Comparison of ENCODE assay signal across 10 mouse cellular contexts in the genomic region with DNA sequence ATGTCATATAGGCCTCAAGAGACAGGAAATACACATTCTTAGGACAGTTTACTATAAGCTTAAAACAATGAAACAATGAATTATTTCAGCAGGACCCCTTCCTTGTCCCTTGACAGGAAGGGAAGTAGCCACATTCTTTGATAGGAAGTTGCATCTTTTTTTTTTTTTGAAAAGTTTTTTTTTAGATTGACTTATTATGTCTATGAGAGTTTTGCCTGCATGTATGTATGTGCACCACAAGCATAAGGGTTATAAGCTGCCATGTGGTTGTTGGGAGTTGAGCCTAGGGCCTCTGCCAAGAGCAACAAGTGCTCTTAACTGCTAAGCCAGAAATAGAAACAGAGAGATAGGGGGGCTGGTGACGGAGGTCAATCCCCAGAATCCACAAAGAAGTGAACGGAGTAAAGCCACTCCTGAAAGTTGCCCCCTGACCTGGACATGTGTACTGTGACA. TPM values are rescaled to one million over a fixed set of nuclear protein-coding genes. Genes with fewer than 3 reads are reported as not detected.
DNase-seq lines count a peak whose midpoint lies in the region; ATAC-seq and TF ChIP-seq lines count a peak whose summit lies in the region.
"Had no signal": no experiment of that assay in that cellular context is flagged by ENCODE, and none has a peak within 500 bp of the region (broad histone marks: within the 10 kb centered on the region; RNA-seq: fewer than 3 reads in every experiment).

No protein-coding gene starts in this region.

- ATAC-seq in embryonic facial prominence, embryonic 14.5 days (ENCODE audit: low read depth): no peak
- peak; percentile 75 for ATAC-seq in heart, embryonic 16.5 days (replicated peaks; ENCODE audit: extremely low read depth, insufficient read depth, low FRiP score)
- no peak for ATAC-seq in activated CD4-positive, CD25-positive, alpha-beta regulatory T cell, adult 4 months

- no peak overlapping the region for H3K9ac ChIP-seq in embryonic facial prominence, embryonic 14.5 days (ENCODE audit: low read depth, low read length)
- peak overlapping the region; percentile 39; the same call in 1 of the 2 replicates for H3K9ac ChIP-seq in ES-E14 (ENCODE audit: insufficient read depth, low read depth, low read length, poor library complexity, severe bottlenecking)
- H3K9ac ChIP-seq in heart, embryonic 16.5 days (ENCODE audit: low read length): peak overlapping the region; percentile 56

- intact Hi-C loops in left cerebral cortex, adult 2 months (cut with DNase I): no loop called here
- intact Hi-C loops in left cerebral cortex, postnatal 25 days (cut with DNase I): no loop called here

- H3K4me3 ChIP-seq in embryonic facial prominence, embryonic 14.5 days (ENCODE audit: low read depth, low read length): no peak overlapping the region
- no peak overlapping the region for H3K4me3 ChIP-seq in embryonic facial prominence, embryonic 10.5 days
- no peak overlapping the region for H3K4me3 ChIP-seq in left cerebral cortex, adult 2 months
- no peak overlapping the region for H3K4me3 ChIP-seq in ES-E14 (ENCODE audit: insufficient read depth in 1 of 2, low read depth in 1 of 2, low read length in 2 of 2, poor library complexity in 1 of 2, severe bottlenecking in 1 of 2)
- H3K4me3 ChIP-seq in heart, embryonic 16.5 days (ENCODE audit: low read length): no peak overlapping the region

- H3K9me3 ChIP-seq in embryonic facial prominence, embryonic 14.5 days (ENCODE audit: control insufficient read depth, low read length): no peaks in the 10 kb centered on the region
- H3K9me3 ChIP-seq in embryonic facial prominence, embryonic 10.5 days: no peaks in the 10 kb centered on the region
- no peaks in the 10 kb centered on the region for H3K9me3 ChIP-seq in ES-E14 (ENCODE audit: control insufficient read depth, insufficient read depth, low read depth, low read length)
- H3K9me3 ChIP-seq in heart, embryonic 16.5 days (replicated peaks; ENCODE audit: control insufficient read depth, low read length): no peaks in the 10 kb centered on the region

- TF ChIP-seq CTCF in left cerebral cortex, adult 2 months (IDR thresholded peaks at IDR 0.05): no peak

- DNase-seq in embryonic facial prominence, embryonic 14.5 days (ENCODE audit: low spot score): no peak
- DNase-seq in embryonic facial prominence, embryonic 10.5 days (ENCODE audit: low spot score): no peak
- DNase-seq in left cerebral cortex, adult 2 months (ENCODE audit: extremely low spot score in 1 of 2, low spot score in 2 of 2): no peak
- DNase-seq in left cerebral cortex, postnatal 25 days (ENCODE audit: low spot score in 2 of 2): no peak
- DNase-seq in ES-E14 (ENCODE audit: low read depth, low spot score): no peak
- no peak for DNase-seq in embryo, embryonic 10 days (ENCODE audit: low spot score)
- DNase-seq: cerebellum, adult 11 months; layer of hippocampus, postnatal 36 days had no signal

- in situ Hi-C loops in ES-E14 (cut with MboI; ENCODE audit: low sequenced_read_pairs in 2 of 2, unreplicated experiment in 2 of 2): no loop called here

- H3K36me3 ChIP-seq in embryonic facial prominence, embryonic 14.5 days (ENCODE audit: control insufficient read depth, insufficient read depth, low read length): peaks cover 78% of the 10 kb centered on the region
- peaks cover 79% of the 10 kb centered on the region for H3K36me3 ChIP-seq in embryonic facial prominence, embryonic 10.5 days (replicated peaks)
- peaks cover 5% of the 10 kb centered on the region for H3K36me3 ChIP-seq in ES-E14 (ENCODE audit: control insufficient read depth, insufficient read depth, low read length, poor library complexity, severe bottlenecking)
- H3K36me3 ChIP-seq in heart, embryonic 16.5 days (ENCODE audit: control insufficient read depth, insufficient read depth): peaks cover 23% of the 10 kb centered on the region

- H3K27me3 ChIP-seq in embryonic facial prominence, embryonic 14.5 days (replicated peaks; ENCODE audit: control insufficient read depth, insufficient read depth, low read length): no peaks in the 10 kb centered on the region
- H3K27me3 ChIP-seq in embryonic facial prominence, embryonic 10.5 days (replicated peaks; ENCODE audit: low read depth, poor library complexity, severe bottlenecking): no peaks in the 10 kb centered on the region
- no peaks in the 10 kb centered on the region for H3K27me3 ChIP-seq in heart, embryonic 16.5 days (ENCODE audit: control insufficient read depth, insufficient read depth, low read length)

- no peak overlapping the region for H3K4me2 ChIP-seq in embryonic facial prominence, embryonic 14.5 days (ENCODE audit: low read depth, low read length)
- peak overlapping the region; percentile 38; the same call in 1 of the 2 replicates for H3K4me2 ChIP-seq in heart, embryonic 16.5 days (ENCODE audit: low read depth, low read length)

- no peaks in the 10 kb centered on the region for H3K4me1 ChIP-seq in embryonic facial prominence, embryonic 14.5 days (ENCODE audit: control insufficient read depth, insufficient read depth, low read length)
- no peaks in the 10 kb centered on the region for H3K4me1 ChIP-seq in embryonic facial prominence, embryonic 10.5 days
- H3K4me1 ChIP-seq in ES-E14 (ENCODE audit: control insufficient read depth in 2 of 2, insufficient read depth in 2 of 2, low read length in 2 of 2, poor library complexity in 1 of 2): peaks cover 23% of the 10 kb centered on the region in 2 experiments
- peaks cover 49% of the 10 kb centered on the region for H3K4me1 ChIP-seq in heart, embryonic 16.5 days (ENCODE audit: control insufficient read depth, insufficient read depth, low read length)

- WGBS in embryonic facial prominence, embryonic 14.5 days: 58% methylated on average over 2 of the region's 2 CpGs
- 76% methylated on average over 2 of the region's 2 CpGs for WGBS in embryonic facial prominence, embryonic 10.5 days
- 16% methylated on average over 2 of the region's 2 CpGs for WGBS in heart, embryonic 16.5 days

- H3K27ac ChIP-seq in embryonic facial prominence, embryonic 14.5 days (replicated peaks; ENCODE audit: low read depth, low read length): peak overlapping the region; percentile 34; the same call in 1 of the 2 replicates
- no peak overlapping the region for H3K27ac ChIP-seq in embryonic facial prominence, embryonic 10.5 days (replicated peaks)
- H3K27ac ChIP-seq in left cerebral cortex, adult 2 months: peak overlapping the region; percentile 65
- peak overlapping the region; percentile 95 for H3K27ac ChIP-seq in ES-E14 (ENCODE audit: insufficient read depth, low read depth, low read length, poor library complexity, severe bottlenecking)
- H3K27ac ChIP-seq in heart, embryonic 16.5 days (ENCODE audit: low read length): peak overlapping the region; percentile 99

TF ChIP-seq in ES-E14, 5 proteins besides CTCF, POLR2A, EP300 and RAD21:
- no peak for TF ChIP-seq CHD2 (IDR thresholded peaks at IDR 0.05; ENCODE audit: low read depth, low read length)
- TF ChIP-seq MAFK (IDR thresholded peaks at IDR 0.05; ENCODE audit: insufficient read depth, low read depth, low read length): no peak
- TF ChIP-seq ZC3H11A (IDR thresholded peaks at IDR 0.05; ENCODE audit: borderline replicate concordance, low read depth, low read length): no peak
- no peak for TF ChIP-seq ZNF384 (IDR thresholded peaks at IDR 0.05; ENCODE audit: low read depth, low read length)
- TF ChIP-seq HCFC1 (IDR thresholded peaks at IDR 0.05; ENCODE audit: borderline replicate concordance, insufficient read depth, low read length): no peak
TF ChIP-seq in ES-E14: peak in this region for 0.

RNA-seq across cellular contexts. Expression of gene Inpp5k, which starts 6.7 kb away (rescaled TPM):
- 23.7 and 29.2 TPM in 2 replicates for polyA plus RNA-seq in embryonic facial prominence, embryonic 14.5 days (2014; fragmentation: Nextera tagmentation; extraction: Ambion mirVana)
- 16.5 and 19.0 TPM in 2 replicates for polyA plus RNA-seq in embryonic facial prominence, embryonic 10.5 days (2016; fragmentation: Nextera tagmentation; extraction: Ambion mirVana)
- total RNA-seq in left cerebral cortex, adult 2 months (2021): 10 to 100 TPM; 41.0 to 42.7 TPM
- total RNA-seq in left cerebral cortex, postnatal 25 days (2021): 10 to 100 TPM; 38.5 to 41.3 TPM
- total RNA-seq in ES-E14 (2012; rRNA removed): 12.2 and 13.8 TPM in 2 replicates
- polyA plus RNA-seq in heart, embryonic 16.5 days (2015; fragmentation: Nextera tagmentation; extraction: Ambion mirVana): 29.1 and 31.1 TPM in 2 replicates
- 100 to 1,000 TPM; 109 to 120 TPM for polyA plus RNA-seq in activated CD4-positive, CD25-positive, alpha-beta regulatory T cell, adult 4 months (2017; shearing (Covaris generic))

RNA-seq across cellular contexts. Expression of gene Myo1c, which starts 26.2 kb away (rescaled TPM):
- polyA plus RNA-seq in embryonic facial prominence, embryonic 14.5 days (2014; fragmentation: Nextera tagmentation; extraction: Ambion mirVana): 45.5 and 49.7 TPM in 2 replicates
- polyA plus RNA-seq in embryonic facial prominence, embryonic 10.5 days (2016; fragmentation: Nextera tagmentation; extraction: Ambion mirVana): 19.3 and 22.3 TPM in 2 replicates
- 10 to 100 TPM; 25.2 to 26.6 TPM for total RNA-seq in left cerebral cortex, adult 2 months (2021)
- total RNA-seq in left cerebral cortex, postnatal 25 days (2021): 10 to 100 TPM; 17.4 to 19.0 TPM
- total RNA-seq in ES-E14 (2012; rRNA removed): 62.8 and 62.9 TPM in 2 replicates
- 72.4 and 83.8 TPM in 2 replicates for polyA plus RNA-seq in heart, embryonic 16.5 days (2015; fragmentation: Nextera tagmentation; extraction: Ambion mirVana)
- polyA plus RNA-seq in activated CD4-positive, CD25-positive, alpha-beta regulatory T cell, adult 4 months (2017; shearing (Covaris generic)): 10 to 100 TPM; 15.7 to 25.1 TPM

RNA-seq across cellular contexts. Expression of gene Pitpna, which starts 36.2 kb away (rescaled TPM):
- polyA plus RNA-seq in embryonic facial prominence, embryonic 14.5 days (2014; fragmentation: Nextera tagmentation; extraction: Ambion mirVana): 81.7 and 86.3 TPM in 2 replicates
- polyA plus RNA-seq in embryonic facial prominence, embryonic 10.5 days (2016; fragmentation: Nextera tagmentation; extraction: Ambion mirVana): 61.5 TPM in 2 replicates
- total RNA-seq in left cerebral cortex, adult 2 months (2021): 100 to 1,000 TPM; 329 to 332 TPM
- total RNA-seq in left cerebral cortex, postnatal 25 days (2021): 100 to 1,000 TPM; 330 to 346 TPM
- total RNA-seq in ES-E14 (2012; rRNA removed): 31.3 and 40.3 TPM in 2 replicates
- 68.0 and 78.0 TPM in 2 replicates for polyA plus RNA-seq in heart, embryonic 16.5 days (2015; fragmentation: Nextera tagmentation; extraction: Ambion mirVana)
- 10 to 100 TPM; 24.3 to 47.6 TPM for polyA plus RNA-seq in activated CD4-positive, CD25-positive, alpha-beta regulatory T cell, adult 4 months (2017; shearing (Covaris generic))

RNA-seq across cellular contexts. Expression of gene Crk, which starts 54.9 kb away (rescaled TPM):
- polyA plus RNA-seq in embryonic facial prominence, embryonic 14.5 days (2014; fragmentation: Nextera tagmentation; extraction: Ambion mirVana): 106 TPM in 2 replicates
- 112 and 114 TPM in 2 replicates for polyA plus RNA-seq in embryonic facial prominence, embryonic 10.5 days (2016; fragmentation: Nextera tagmentation; extraction: Ambion mirVana)
- total RNA-seq in left cerebral cortex, adult 2 months (2021): 100 to 1,000 TPM; 126 to 133 TPM
- total RNA-seq in left cerebral cortex, postnatal 25 days (2021): 100 to 1,000 TPM; 125 to 137 TPM
- 68.1 and 71.3 TPM in 2 replicates for total RNA-seq in ES-E14 (2012; rRNA removed)
- 99.6 and 101 TPM in 2 replicates for polyA plus RNA-seq in heart, embryonic 16.5 days (2015; fragmentation: Nextera tagmentation; extraction: Ambion mirVana)
- polyA plus RNA-seq in activated CD4-positive, CD25-positive, alpha-beta regulatory T cell, adult 4 months (2017; shearing (Covaris generic)): 10 to 100 TPM; 12.0 to 13.8 TPM
